Mouse (Mus musculus): ENCODE results near the gene Rprd2. TPM values are rescaled to one million over a fixed set of nuclear protein-coding genes. Genes with fewer than 3 reads are reported as not detected.
A peak's percentile ranks its signal among the peaks of the same experiment; 100 is the strongest.

The Rprd2 gene
- total and polyA plus RNA-seq, 3 experiments: 8.4 to 16.2 (median 12.5) TPM

- no peak for DNase-seq (ENCODE audit: extremely low read depth)
Measured at GRCm38 (mm10) chr3:95771985-95772384, 46.7 kb downstream of the Rprd2 start.

GRCm38 (mm10) chr3:95765534-95765933, 53.1 kb downstream of the Rprd2 start:
- Histone ChIP-seq H3K79me2 (replicated peaks; ENCODE audit: control insufficient read depth, extremely low read depth, insufficient read depth, poor library complexity, severe bottlenecking) (no peaks in the 10 kb centered on the region), H3K4me2 (ENCODE audit: insufficient read depth, low read depth, poor library complexity, severe bottlenecking) (no peak overlapping the region), H3K27ac (ENCODE audit: insufficient read depth, low read depth) (no peak overlapping the region), H3K4me3 (replicated peaks in 1 of 3; ENCODE audit: low read depth in 2 of 3, low read length in 2 of 3, poor library complexity in 1 of 3) (no peak overlapping the region), H3K27me3 (replicated peaks) (no peaks in the 10 kb centered on the region), H3K36me3 (replicated peaks in 1 of 2; ENCODE audit: control insufficient read depth in 1 of 2, insufficient read depth in 1 of 2, low read length in 1 of 2) (peaks cover 30 to 75% of the 10 kb centered on the region in 2 experiments), H3K9ac (ENCODE audit: insufficient read depth, low read depth) (no peak overlapping the region), H3K9me3 (replicated peaks; ENCODE audit: low read length) (no peaks in the 10 kb centered on the region), H3K4me1 (ENCODE audit: control insufficient read depth in 1 of 2, insufficient read depth in 2 of 2) (no peaks in the 10 kb centered on the region)
- in situ Hi-C loops (cut with MboI; ENCODE audit: low pct_ligation_motif_present, low pct_unique_long_range_greater_than_20kb, low sequenced_read_pairs): loop anchor here (25.0 kb wide), 1 partner anchor 253 kb away; no protein-coding TSS in a partner anchor
- TF ChIP-seq GABPA (IDR thresholded peaks at IDR 0.05; ENCODE audit: insufficient replicate concordance, low read depth, low read length): no peak
- TF ChIP-seq RAD21 (IDR thresholded peaks at IDR 0.05; ENCODE audit: low read depth, low read length): peak; percentile 19
- TF ChIP-seq ZMIZ1 (IDR thresholded peaks at IDR 0.05; ENCODE audit: low read depth, low read length): no peak
- no peak for TF ChIP-seq CHD1 (IDR thresholded peaks at IDR 0.05; ENCODE audit: low read depth, low read length)
- no peak for TF ChIP-seq NRF1 (IDR thresholded peaks at IDR 0.05; ENCODE audit: low read depth, low read length)
- TF ChIP-seq CTCF (conservative IDR thresholded peaks at IDR 0.05 in 1 of 2, IDR thresholded peaks at IDR 0.05 in 1 of 2; ENCODE audit: low read depth in 2 of 2, low read length in 2 of 2): peak in 1 of 2 experiments; percentile 27; a peak in 1 of 4 replicates
- dilution Hi-C loops (cut with MboI; ENCODE audit: extremely low pct_ligation_motif_present, extremely low pct_unique_long_range_greater_than_20kb, low sequenced_read_pairs): no loop called here
- no peak for DNase-seq (ENCODE audit: extremely low read depth)

More at GRCm38 (mm10) chr3:95771985-95772384, 46.7 kb downstream of the Rprd2 start:
- no peaks in the 10 kb centered on the region for H3K27me3 ChIP-seq (replicated peaks)
- no peak overlapping the region for H3K27ac ChIP-seq (ENCODE audit: insufficient read depth, low read depth)
- no peak overlapping the region for H3K4me2 ChIP-seq (ENCODE audit: insufficient read depth, low read depth, poor library complexity, severe bottlenecking)
- no peak overlapping the region for H3K9ac ChIP-seq (ENCODE audit: insufficient read depth, low read depth)
- no peak overlapping the region for H3K4me3 ChIP-seq (replicated peaks in 1 of 3; ENCODE audit: low read depth in 2 of 3, low read length in 2 of 3, poor library complexity in 1 of 3)
- no peaks in the 10 kb centered on the region for H3K79me2 ChIP-seq (replicated peaks; ENCODE audit: control insufficient read depth, extremely low read depth, insufficient read depth, poor library complexity, severe bottlenecking)
- in situ Hi-C loops (cut with MboI; ENCODE audit: low pct_ligation_motif_present, low pct_unique_long_range_greater_than_20kb, low sequenced_read_pairs) (loop anchor here (25.0 kb wide), 1 partner anchor 260 kb away; no protein-coding TSS in a partner anchor), dilution Hi-C loops (cut with MboI; ENCODE audit: extremely low pct_ligation_motif_present, extremely low pct_unique_long_range_greater_than_20kb, low sequenced_read_pairs) (no loop called here)
- TF ChIP-seq IRF4 (IDR thresholded peaks at IDR 0.05; ENCODE audit: low read depth, low read length) (no peak), SMC3 (IDR thresholded peaks at IDR 0.05; ENCODE audit: low read depth, low read length) (peak; percentile 72), CTCF (conservative IDR thresholded peaks at IDR 0.05 in 1 of 2, IDR thresholded peaks at IDR 0.05 in 1 of 2; ENCODE audit: low read depth in 2 of 2, low read length in 2 of 2) (peak; percentile 36 to 67; a peak in 3 of 4 replicates), E2F4 (IDR thresholded peaks at IDR 0.05; ENCODE audit: insufficient replicate concordance, low read depth, low read length) (no peak), RAD21 (IDR thresholded peaks at IDR 0.05; ENCODE audit: low read depth, low read length) (peak; percentile 65)
- H3K4me1 ChIP-seq (ENCODE audit: control insufficient read depth in 1 of 2, insufficient read depth in 2 of 2): no peaks in the 10 kb centered on the region
- peaks cover 32 to 78% of the 10 kb centered on the region in 2 experiments for H3K36me3 ChIP-seq (replicated peaks in 1 of 2; ENCODE audit: control insufficient read depth in 1 of 2, insufficient read depth in 1 of 2, low read length in 1 of 2)
- H3K9me3 ChIP-seq (replicated peaks; ENCODE audit: low read length): no peaks in the 10 kb centered on the region

- Histone ChIP-seq H3K36me3 (replicated peaks in 1 of 2; ENCODE audit: control insufficient read depth in 1 of 2, insufficient read depth in 1 of 2, low read length in 1 of 2) (peaks cover 24 to 64% of the 10 kb centered on the region in 2 experiments), H3K4me1 (ENCODE audit: control insufficient read depth in 1 of 2, insufficient read depth in 2 of 2) (peaks cover 0 to 4% of the 10 kb centered on the region in 2 experiments; a peak in 2 of 4 replicates), H3K9me3 (replicated peaks; ENCODE audit: low read length) (no peaks in the 10 kb centered on the region), H3K27me3 (replicated peaks) (no peaks in the 10 kb centered on the region), H3K4me2 (ENCODE audit: insufficient read depth, low read depth, poor library complexity, severe bottlenecking) (no peak overlapping the region), H3K27ac (ENCODE audit: insufficient read depth, low read depth) (no peak overlapping the region), H3K4me3 (replicated peaks in 1 of 3; ENCODE audit: low read depth in 2 of 3, low read length in 2 of 3, poor library complexity in 1 of 3) (no peak overlapping the region), H3K79me2 (replicated peaks; ENCODE audit: control insufficient read depth, extremely low read depth, insufficient read depth, poor library complexity, severe bottlenecking) (no peaks in the 10 kb centered on the region), H3K9ac (ENCODE audit: insufficient read depth, low read depth) (no peak overlapping the region)
- no peak for DNase-seq (ENCODE audit: extremely low read depth)
- dilution Hi-C loops (cut with MboI; ENCODE audit: extremely low pct_ligation_motif_present, extremely low pct_unique_long_range_greater_than_20kb, low sequenced_read_pairs) (no loop called here), in situ Hi-C loops (cut with MboI; ENCODE audit: low pct_ligation_motif_present, low pct_unique_long_range_greater_than_20kb, low sequenced_read_pairs) (loop anchor here (25.0 kb wide), 1 partner anchor 252 kb away; no protein-coding TSS in a partner anchor)
- TF ChIP-seq CHD2 (IDR thresholded peaks at IDR 0.05; ENCODE audit: low read length) (no peak), MAX (IDR thresholded peaks at IDR 0.05; ENCODE audit: low read length) (no peak), TCF12 (IDR thresholded peaks at IDR 0.05; ENCODE audit: low read depth, low read length) (no peak), RAD21 (IDR thresholded peaks at IDR 0.05; ENCODE audit: low read depth, low read length) (no peak), USF2 (conservative IDR thresholded peaks at IDR 0.05; ENCODE audit: low read depth, low read length) (no peak), RCOR1 (conservative IDR thresholded peaks at IDR 0.05; ENCODE audit: low read depth, low read length) (no peak), USF1 (IDR thresholded peaks at IDR 0.05; ENCODE audit: low read depth, low read length) (no peak), UBTF (IDR thresholded peaks at IDR 0.05; ENCODE audit: low read depth, low read length) (no peak), POLR2A (IDR thresholded peaks at IDR 0.05; ENCODE audit: low read depth, low read length) (no peak), PAX5 (IDR thresholded peaks at IDR 0.05; ENCODE audit: low read length) (no peak), GABPA (IDR thresholded peaks at IDR 0.05; ENCODE audit: insufficient replicate concordance, low read depth, low read length) (no peak), CTCF (conservative IDR thresholded peaks at IDR 0.05 in 1 of 2, IDR thresholded peaks at IDR 0.05 in 1 of 2; ENCODE audit: low read depth in 2 of 2, low read length in 2 of 2) (no peak), ZMIZ1 (IDR thresholded peaks at IDR 0.05; ENCODE audit: low read depth, low read length) (no peak), JUND (conservative IDR thresholded peaks at IDR 0.05; ENCODE audit: low read depth, low read length) (no peak), ZKSCAN1 (IDR thresholded peaks at IDR 0.05; ENCODE audit: borderline replicate concordance, low read depth, low read length) (no peak), NRF1 (IDR thresholded peaks at IDR 0.05; ENCODE audit: low read depth, low read length) (no peak), TBP (conservative IDR thresholded peaks at IDR 0.05; ENCODE audit: low read depth, low read length) (no peak), EP300 (IDR thresholded peaks at IDR 0.05; ENCODE audit: low read length) (no peak)
Measured at GRCm38 (mm10) chr3:95763811-95764210, 54.9 kb downstream of the Rprd2 start.

Measured in CH12.LX (cell line).